Mouse (Mus musculus) hindbrain, postnatal 0 days (tissue): ENCODE measurements at regions not wholly inside any gene's neighbourhood (a gene's known extent, or its start where the extent isn't known, plus 50 kb on each side); places are given as distances from the start of the nearest gene placed in this dataset.

Experiments used
- ATAC-seq: fragments of 200-750 bp; cut with Nextera tagmentation; 2 replicates; pipeline ENCODE4 v1.8.0; 2017; ENCODE audit warnings: mild to moderate bottlenecking, moderate TSS enrichment, moderate library complexity
- DNase-seq: peaks from one replicate; pipeline ENCODE4 v3.0.0-alpha.2; 2015; ENCODE audit warnings: low spot score
- H3K27ac ChIP-seq: fragments of 300-500 bp; sonication (generic); 2 replicates; pipeline ENCODE4 v1.5.1; 2014; ENCODE audit warnings: mild to moderate bottlenecking
- H3K27me3 ChIP-seq: fragments of 300-500 bp; sonication (generic); 2 replicates; pipeline ENCODE4 v1.6.1; 2014; ENCODE audit warnings: low read length, mixed read lengths; ENCODE audit not compliant: insufficient read depth
- H3K36me3 ChIP-seq: fragments of 300-500 bp; sonication (generic); 2 replicates; pipeline ENCODE4 v1.6.1; 2014; ENCODE audit warnings: low read length, mixed read lengths; ENCODE audit not compliant: insufficient read depth
- H3K4me1 ChIP-seq: fragments of 300-500 bp; sonication (generic); 2 replicates; pipeline ENCODE4 v1.6.1; 2014; ENCODE audit warnings: antibody characterized with exemption, low read length, mixed read lengths; ENCODE audit not compliant: insufficient read depth
- H3K4me2 ChIP-seq: fragments of 300-500 bp; sonication (generic); 2 replicates; pipeline ENCODE4 v1.6.1; 2014; ENCODE audit warnings: low read depth, mild to moderate bottlenecking, low read length, moderate library complexity, mixed read lengths
- H3K4me3 ChIP-seq: fragments of 300-500 bp; sonication (generic); 2 replicates; pipeline ENCODE4 v1.5.1; 2014; ENCODE audit warnings: low read length
- H3K9ac ChIP-seq: fragments of 300-500 bp; sonication (generic); replicated peaks from 2 replicates; pipeline ENCODE4 v1.6.1; 2014; ENCODE audit warnings: mild to moderate bottlenecking, low read length, moderate library complexity, mixed read lengths
- H3K9me3 ChIP-seq: fragments of 300-500 bp; sonication (generic); 2 replicates; pipeline ENCODE4 v1.6.1; 2016; ENCODE audit warnings: low read length, mixed read lengths
- CTCF ChIP-seq: IDR thresholded peaks from 2 replicates; pipeline ENCODE4 v1.5.1; 2016; ENCODE audit warnings: antibody characterized with exemption, control low read depth, low read depth
- WGBS: fragments of 180-500 bp; shearing (Covaris S2); extraction: QIAGEN DNeasy Blood & Tissue Kit; methylation state at CpG from one replicate; pipeline ENCODE4 v1.1.7; 2014; 5-methylcytosine and 5-hydroxymethylcytosine counted together

GRCm38 (mm10) chr17:91226378-91226777 lies 133.5 kb upstream of the Nrxn1 start:
- Histone ChIP-seq H3K4me2 (no peak overlapping the region), H3K36me3 (no peaks in the 10 kb centered on the region), H3K4me3 (no peak overlapping the region), H3K9ac (no peak overlapping the region), H3K4me1 (no peaks in the 10 kb centered on the region), H3K9me3 (no peaks in the 10 kb centered on the region), H3K27me3 (no peaks in the 10 kb centered on the region), H3K27ac (no peak overlapping the region)
- ATAC-seq = no peak
- DNase-seq = no peak
- TF ChIP-seq CTCF = no peak
- 82% methylated on average over 5 of the region's 5 CpGs for WGBS

- 50% methylated on average over 4 of the region's 4 CpGs for WGBS
- TF ChIP-seq CTCF = no peak
- Histone ChIP-seq H3K9ac (no peak overlapping the region), H3K27me3 (no peaks in the 10 kb centered on the region), H3K4me3 (no peak overlapping the region), H3K36me3 (no peaks in the 10 kb centered on the region), H3K4me2 (no peak overlapping the region), H3K4me1 (no peaks in the 10 kb centered on the region), H3K27ac (no peak overlapping the region), H3K9me3 (no peaks in the 10 kb centered on the region)
- DNase-seq (peak; percentile 30), ATAC-seq (no peak)
These were observed 133.0 kb upstream of the Nrxn1 start for GRCm38 (mm10) chr17:91225916-91226315.

GRCm38 (mm10) chr17:91216429-91216828 lies 123.6 kb upstream of the Nrxn1 start:
- no peak overlapping the region for H3K9ac ChIP-seq
- H3K9me3 ChIP-seq = no peaks in the 10 kb centered on the region
- H3K4me2 ChIP-seq = no peak overlapping the region
- ATAC-seq (no peak), DNase-seq (peak; percentile 6)
- H3K4me1 ChIP-seq = no peaks in the 10 kb centered on the region
- no peaks in the 10 kb centered on the region for H3K36me3 ChIP-seq
- H3K27ac ChIP-seq = no peak overlapping the region
- H3K4me3 ChIP-seq = no peak overlapping the region
- no peaks in the 10 kb centered on the region for H3K27me3 ChIP-seq
- TF ChIP-seq CTCF = peak; percentile 18; the same call in 1 of the 2 replicates

DNA sequence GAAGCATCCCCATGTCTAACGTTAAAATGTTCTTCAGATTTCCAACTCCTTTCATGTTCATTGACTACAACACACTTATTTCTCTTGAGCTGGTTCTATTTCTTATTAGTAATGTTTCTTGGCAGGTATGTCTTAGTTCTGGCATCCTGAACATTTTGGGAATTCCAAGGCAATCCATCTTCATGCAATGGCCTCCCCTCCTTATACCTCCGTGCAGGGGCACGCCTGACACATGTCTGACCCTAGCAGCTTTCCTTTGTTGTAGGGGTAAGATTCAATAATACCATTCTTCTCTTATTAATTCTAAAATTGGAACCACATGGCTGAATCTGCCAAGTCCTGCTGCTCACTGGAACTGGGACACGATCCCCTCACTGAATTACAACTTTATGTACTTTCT lies 89.7 kb upstream of the Nrxn1 start:
- DNase-seq (no peak), ATAC-seq (no peak)
- H3K36me3 ChIP-seq = no peaks in the 10 kb centered on the region
- WGBS = 89% methylated on average over 4 of the region's 4 CpGs
- H3K4me2 ChIP-seq = no peak overlapping the region
- no peaks in the 10 kb centered on the region for H3K4me1 ChIP-seq
- no peaks in the 10 kb centered on the region for H3K27me3 ChIP-seq
- H3K9ac ChIP-seq = no peak overlapping the region
- no peaks in the 10 kb centered on the region for H3K9me3 ChIP-seq
- H3K27ac ChIP-seq = no peak overlapping the region
- TF ChIP-seq CTCF = no peak
- no peak overlapping the region for H3K4me3 ChIP-seq

DNA sequence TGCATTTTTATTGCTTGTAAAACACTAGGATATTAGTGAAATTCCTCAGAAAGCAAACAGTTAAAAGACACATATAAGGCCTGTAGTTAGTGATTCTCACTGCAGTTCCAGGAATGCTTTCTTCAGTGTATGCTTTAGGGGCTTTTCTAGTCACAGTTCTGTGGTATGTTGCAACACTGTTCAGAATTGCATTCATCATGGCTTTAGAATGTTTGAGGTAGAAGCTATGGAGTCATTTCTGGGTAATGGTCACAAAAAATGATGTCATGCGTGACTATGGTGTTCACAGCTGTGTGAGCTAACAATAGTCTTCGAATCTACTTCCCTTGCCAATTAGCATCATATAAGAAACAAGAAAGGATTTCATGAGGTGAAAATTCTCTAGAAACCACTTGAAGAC lies 69.0 kb upstream of the Nrxn1 start:
- 66% methylated on average over 2 of the region's 2 CpGs for WGBS
- Histone ChIP-seq H3K27ac (no peak overlapping the region), H3K4me3 (no peak overlapping the region), H3K9ac (no peak overlapping the region), H3K36me3 (no peaks in the 10 kb centered on the region), H3K9me3 (no peaks in the 10 kb centered on the region), H3K4me1 (no peaks in the 10 kb centered on the region), H3K4me2 (no peak overlapping the region), H3K27me3 (no peaks in the 10 kb centered on the region)
- no peak for ATAC-seq
- TF ChIP-seq CTCF = no peak
- DNase-seq = no peak
